Mouse (Mus musculus) left cerebral cortex, postnatal 36 days (tissue): ENCODE measurements around the gene Vmn1r220. TPM values are rescaled to one million over a fixed set of nuclear protein-coding genes. Genes with fewer than 3 reads are reported as not detected.
"Not testable (repeated sequence)": the region's sequence is repeated elsewhere in the genome, so short reads cannot be mapped to it uniquely, and the experiment has no call there.

Experiments
- DNase-seq, 2 experiments: peaks; one replicate each; pipeline ENCODE4 v3.0.0; 2021 to 2022; ENCODE audit warnings: low spot score in 2 of 2, mixed read lengths in 1 of 2
- intact Hi-C: fragments of 180-260 bp; cut with DNase I; formaldehyde crosslinking; loops from one replicate; pipeline ENCODE4 v1.15.1; 2025
- total RNA-seq, 2 experiments: library from RNA; stranded (reverse); gene quantifications; 2 replicates each; pipeline ENCODE4 v1.2.3; 2021

The Vmn1r220 gene
- total RNA-seq, result not detected

DNA sequence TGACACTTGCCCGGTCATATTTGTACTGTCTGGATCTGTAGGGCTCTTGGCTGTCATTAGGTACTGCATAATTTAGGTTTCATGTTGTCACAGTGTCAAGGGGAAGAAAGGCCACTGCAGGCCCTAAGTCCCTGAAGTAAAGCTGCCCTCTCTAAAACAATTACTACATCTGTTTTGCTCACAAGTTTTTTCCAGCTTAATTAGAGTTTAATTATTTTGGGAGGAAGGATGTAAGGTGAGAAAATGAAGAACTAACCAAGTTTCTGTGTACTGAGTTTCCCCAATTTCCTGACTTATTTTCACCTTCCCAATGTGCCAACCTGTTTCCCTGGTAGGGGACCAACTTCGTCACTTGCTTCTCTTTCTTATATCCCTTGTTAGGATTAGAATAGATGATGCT lies at the start of gene Vmn1r220:
Gene Vmn1r220 (minus strand): TSS at position 101 of the 400 bp plus-strand sequence.
- intact Hi-C loops, result no loop called here
- DNase-seq, result no peak

DNA sequence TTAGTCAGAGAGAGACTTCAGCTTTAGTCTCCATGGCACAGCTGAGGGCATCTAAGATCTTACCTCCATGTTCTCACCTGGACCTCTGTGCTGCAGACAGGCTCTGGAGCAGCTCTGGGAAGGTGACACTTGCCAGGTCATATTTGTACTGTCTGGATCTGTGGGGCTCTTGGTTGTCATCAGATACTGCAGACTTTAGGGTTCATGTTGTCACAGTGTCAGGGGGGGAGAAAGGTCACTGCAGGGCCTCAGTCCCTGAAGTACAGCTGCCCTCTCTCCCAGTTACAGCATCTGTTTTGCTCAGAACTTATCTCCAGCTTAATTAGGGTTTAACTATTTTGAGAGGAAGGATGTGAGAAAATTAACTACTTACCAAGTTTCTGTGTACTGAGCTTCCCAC lies 48.1 kb upstream of the Vmn1r220 start, which contains the start of gene Vmn1r222:
Gene Vmn1r222 (minus strand): TSS at position 101 of the 400 bp plus-strand sequence.
- intact Hi-C loops, DNase-seq: not testable (repeated sequence)

DNA sequence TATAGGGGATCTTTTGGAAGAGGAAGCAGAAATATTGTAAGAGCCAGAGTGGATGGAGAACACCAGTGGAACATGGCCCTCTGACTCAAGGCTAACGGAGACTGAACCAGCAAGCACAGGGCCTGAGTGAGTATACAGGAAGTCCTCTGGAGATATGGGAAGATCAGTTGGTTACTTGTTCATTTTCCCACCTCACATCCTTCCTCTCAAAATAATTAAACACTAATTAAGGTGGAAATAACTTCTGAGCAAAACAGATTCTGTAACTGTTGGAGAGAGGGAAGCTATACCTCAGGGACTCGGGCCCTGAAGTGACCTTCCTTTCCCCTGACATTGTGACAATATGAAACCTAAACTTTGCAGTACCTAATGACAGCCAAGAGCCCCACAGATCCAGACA lies 26.1 kb upstream of the Vmn1r220 start, which contains the start of gene Vmn1r221:
Gene Vmn1r221 (plus strand): TSS at position 301 of the 400 bp plus-strand sequence.
- intact Hi-C loops, DNase-seq: not testable (repeated sequence)

DNA sequence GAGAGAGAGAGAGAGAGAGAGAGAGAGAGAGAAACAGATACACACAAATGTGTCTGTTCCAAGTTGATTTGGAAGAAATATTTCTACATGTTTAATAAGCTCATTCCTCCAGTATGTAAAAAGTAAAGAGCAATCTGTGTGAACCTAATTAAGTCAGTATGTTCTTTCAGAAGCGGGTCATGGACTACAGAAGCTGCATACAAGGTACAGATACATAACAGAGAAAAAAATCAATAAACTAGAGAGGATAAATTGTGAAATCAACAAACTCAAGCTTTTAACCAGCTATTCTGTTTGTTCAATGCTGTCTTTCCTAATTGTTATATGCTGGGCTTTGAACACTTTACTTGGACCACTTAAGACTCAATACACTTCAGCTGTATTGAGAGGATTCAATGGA lies 16.1 kb upstream of the Vmn1r220 start:
- intact Hi-C loops, result not testable (repeated sequence)

GRCm38 (mm10) chr13:23166471-23166870 lies 21.3 kb downstream of the Vmn1r220 start:
- DNase-seq, intact Hi-C loops: not testable (repeated sequence)

More for the DNA sequence above, 16.1 kb upstream of the Vmn1r220 start:
- not testable (repeated sequence) for DNase-seq

GRCm38 (mm10) chr13:23159012-23159411 lies 28.8 kb downstream of the Vmn1r220 start, which contains the start of gene Vmn1r219:
Gene Vmn1r219, plus strand, starts transcription at chr13:23159312.
- no peak for DNase-seq
- intact Hi-C loops, result no loop called here

- intact Hi-C loops, result no loop called here
- DNase-seq, result no peak
Measured at GRCm38 (mm10) chr13:23157848-23158247, 29.9 kb downstream of the Vmn1r220 start.

GRCm38 (mm10) chr13:23138880-23139279 lies 48.9 kb downstream of the Vmn1r220 start:
- DNase-seq, result no peak

DNA sequence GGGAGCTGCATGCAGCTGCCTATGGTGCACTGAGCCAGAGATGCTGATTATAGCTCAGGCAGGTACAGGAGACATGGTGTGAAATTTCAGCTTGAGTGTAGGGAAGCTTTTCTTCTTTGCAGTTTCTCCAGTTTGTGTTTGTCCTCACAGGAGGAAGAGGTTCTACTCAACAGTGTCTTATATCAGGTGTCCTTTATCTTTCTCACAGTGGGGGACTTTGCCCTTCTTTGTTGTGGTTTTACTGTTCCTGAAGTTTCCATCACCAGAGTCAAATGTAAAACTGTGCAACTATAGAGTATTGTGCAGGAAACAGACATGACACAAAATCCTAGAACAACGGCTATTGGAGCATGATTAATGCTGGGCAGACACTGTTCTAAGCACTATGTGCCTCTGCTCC lies 54.3 kb downstream of the Vmn1r220 start:
- no peak for DNase-seq
- intact Hi-C loops, result no loop called here

More at GRCm38 (mm10) chr13:23138880-23139279, 48.9 kb downstream of the Vmn1r220 start:
- intact Hi-C loops, result no loop called here

DNA sequence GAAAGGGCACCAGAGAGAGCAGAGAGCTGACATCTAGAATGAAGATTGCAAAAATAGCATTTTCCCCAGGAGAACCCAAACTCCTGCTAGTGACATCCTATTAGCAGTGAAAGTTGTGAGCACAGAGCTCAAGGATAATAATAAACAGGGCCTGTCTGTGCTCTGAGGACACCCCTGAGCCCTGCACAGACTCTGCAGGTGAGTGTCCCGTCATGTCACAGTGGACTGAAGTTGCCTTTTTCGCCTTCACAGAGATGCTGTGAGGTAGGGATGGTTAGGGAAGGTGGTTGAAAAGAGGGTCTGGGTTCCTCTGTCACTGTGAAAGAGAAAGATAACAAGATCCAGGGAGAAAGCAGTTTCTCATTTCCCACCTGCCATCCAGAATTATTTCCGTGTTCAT lies 54.7 kb downstream of the Vmn1r220 start, which contains the start of gene Vmn1r218:
Gene Vmn1r218 (plus strand): TSS at position 57 of the 400 bp plus-strand sequence.
- DNase-seq, result no peak
- intact Hi-C loops, result no loop called here

Other genes with a start within 250 kb of the Vmn1r220 start
- gene Vmn1r213, start 180.3 kb downstream of the Vmn1r220 start, total RNA-seq, result not detected
- gene Vmn1r214, start 157.6 kb downstream of the Vmn1r220 start, total RNA-seq, result not detected
- not detected for gene Vmn1r215, start 120.0 kb downstream of the Vmn1r220 start, total RNA-seq
- gene Vmn1r217, start 69.7 kb downstream of the Vmn1r220 start, total RNA-seq, result not detected
- gene Vmn1r218, start 54.8 kb downstream of the Vmn1r220 start, total RNA-seq, result not detected
- not detected for gene Vmn1r219, start 28.7 kb downstream of the Vmn1r220 start, total RNA-seq
- gene Vmn1r221, start 26.2 kb upstream of the Vmn1r220 start, total RNA-seq, result not detected
- gene Vmn1r222, start 48.0 kb upstream of the Vmn1r220 start, total RNA-seq, result not detected
- not detected for gene Vmn1r223, start 59.2 kb upstream of the Vmn1r220 start, total RNA-seq
- 10 to 100 TPM; 26.3 to 35.5 TPM for gene Zfp322a, start 181.2 kb upstream of the Vmn1r220 start, total RNA-seq
- gene Abt1, start 235.9 kb upstream of the Vmn1r220 start, total RNA-seq, result 1 to 10 TPM; 8.4 to 8.5 TPM